Mouse (Mus musculus) lung, embryonic 15.5 days (tissue): Measurements from ENCODE around the gene Micall1. TPM values are rescaled to one million over a fixed set of nuclear protein-coding genes. Genes with fewer than 3 reads are reported as not detected.

Source experiments
- ATAC-seq: fragments of 200-750 bp; cut with Nextera tagmentation; 2 replicates; pipeline ENCODE4 v1.8.0; 2017; ENCODE audit warnings: moderate number of reproducible peaks, borderline replicate concordance; ENCODE audit not compliant: low FRiP score, low TSS enrichment; ENCODE audit errors: extremely low read depth
- H3K27ac ChIP-seq: fragments of 300-500 bp; sonication (generic); 2 replicates; pipeline ENCODE4 v1.5.1; 2015; ENCODE audit warnings: moderate library complexity, mild to moderate bottlenecking, inconsistent platforms
- H3K27me3 ChIP-seq: fragments of 300-500 bp; sonication (generic); 2 replicates; pipeline ENCODE4 v1.6.1; 2015; ENCODE audit warnings: inconsistent platforms
- H3K36me3 ChIP-seq: fragments of 300-500 bp; sonication (generic); 2 replicates; pipeline ENCODE4 v1.6.1; 2015; ENCODE audit warnings: inconsistent platforms
- H3K4me1 ChIP-seq: fragments of 300-500 bp; sonication (generic); 2 replicates; pipeline ENCODE4 v1.6.1; 2015; ENCODE audit warnings: inconsistent platforms
- H3K4me2 ChIP-seq: fragments of 300-500 bp; sonication (generic); 2 replicates; pipeline ENCODE4 v1.6.1; 2015; ENCODE audit warnings: inconsistent platforms, mild to moderate bottlenecking, moderate library complexity
- H3K4me3 ChIP-seq: fragments of 300-500 bp; sonication (generic); 2 replicates; pipeline ENCODE4 v1.5.1; 2015; ENCODE audit warnings: mild to moderate bottlenecking, inconsistent platforms
- H3K9ac ChIP-seq: fragments of 300-500 bp; sonication (generic); 2 replicates; pipeline ENCODE4 v1.6.1; 2015; ENCODE audit warnings: inconsistent platforms
- H3K9me3 ChIP-seq: fragments of 300-500 bp; sonication (generic); 2 replicates; pipeline ENCODE4 v1.6.1; 2016; ENCODE audit warnings: inconsistent platforms
- WGBS: fragments of 180-500 bp; shearing (Covaris S2); methylation state at CpG from one replicate; pipeline ENCODE4 v1.1.7; 2015; 5-methylcytosine and 5-hydroxymethylcytosine counted together
- polyA plus RNA-seq: library from polyadenylated mRNA; unstranded; fragments of >200 nt; fragmentation: Nextera tagmentation; extraction: Ambion mirVana; gene quantifications from 2 replicates; pipeline ENCODE4 v1.2.1, GENCODE M21; 2015

Micall1 gene
- polyA plus RNA-seq, 1 experiment from 2014 or later = 8.8 TPM

DNA sequence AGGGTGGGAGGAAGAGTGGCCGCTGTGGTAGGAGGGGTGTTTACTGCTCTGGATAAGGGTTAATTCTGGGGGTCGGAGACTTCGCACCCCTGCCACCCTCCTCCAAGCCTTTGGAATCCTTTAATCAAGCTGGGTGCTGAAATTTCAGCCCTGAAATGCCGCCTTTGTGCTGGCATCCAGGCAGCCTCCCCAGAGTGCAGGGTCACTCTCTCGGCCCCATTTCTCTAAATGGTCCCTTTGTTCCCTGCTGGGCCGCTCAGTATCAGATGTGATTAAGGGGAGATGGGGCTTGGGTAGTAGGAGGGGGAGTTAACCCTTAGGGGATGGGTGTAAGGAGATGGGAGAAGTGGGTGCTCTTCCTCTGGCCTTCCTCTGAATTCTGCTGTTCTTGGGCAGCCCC, 44.0 kb downstream of the Micall1 start:
- Histone ChIP-seq H3K4me1 (0 out of 2 replicates have a peak, but pooled peaks cover 6% of the 10 kb centered on the region), H3K27me3 (peaks cover 6% of the 10 kb centered on the region; the same call in 1 of the 2 replicates), H3K4me2 (no peak overlapping the region), H3K36me3 (peaks cover 31% of the 10 kb centered on the region), H3K4me3 (no peak overlapping the region), H3K9me3 (no peaks in the 10 kb centered on the region), H3K9ac (no peak overlapping the region), H3K27ac (peak overlapping the region; percentile 15; the same call in 1 of the 2 replicates)
- no peak for ATAC-seq
- 50% methylated on average over 6 of the region's 6 CpGs for WGBS

DNA sequence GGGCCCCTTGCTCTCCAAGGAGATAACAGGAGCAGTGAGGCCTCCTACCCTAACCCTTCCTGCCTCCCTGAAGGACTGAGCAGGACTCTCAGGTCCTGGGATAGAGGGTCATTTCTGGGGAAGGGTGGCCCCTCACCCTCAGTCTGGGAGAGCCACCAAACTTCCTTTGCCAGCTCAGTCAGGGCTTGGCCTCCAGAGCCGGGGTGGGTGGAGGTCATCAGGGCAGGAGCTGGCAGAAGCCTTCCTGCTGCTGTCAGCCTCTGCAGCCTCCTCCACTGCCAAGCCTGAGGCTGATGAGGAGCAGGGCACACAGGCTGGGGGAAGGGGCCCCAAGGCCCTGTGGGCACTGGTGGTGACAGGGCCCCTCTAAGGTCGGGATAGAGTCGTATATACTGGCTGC, 46.9 kb downstream of the Micall1 start:
- WGBS = 30% methylated on average over 3 of the region's 3 CpGs
- Histone ChIP-seq H3K4me2 (no peak overlapping the region), H3K9ac (no peak overlapping the region), H3K9me3 (no peaks in the 10 kb centered on the region), H3K36me3 (peaks cover 17% of the 10 kb centered on the region), H3K4me3 (no peak overlapping the region), H3K4me1 (0 out of 2 replicates have a peak, but pooled peaks cover 6% of the 10 kb centered on the region), H3K27ac (no peak overlapping the region), H3K27me3 (peaks cover 15% of the 10 kb centered on the region)
- ATAC-seq = no peak

DNA sequence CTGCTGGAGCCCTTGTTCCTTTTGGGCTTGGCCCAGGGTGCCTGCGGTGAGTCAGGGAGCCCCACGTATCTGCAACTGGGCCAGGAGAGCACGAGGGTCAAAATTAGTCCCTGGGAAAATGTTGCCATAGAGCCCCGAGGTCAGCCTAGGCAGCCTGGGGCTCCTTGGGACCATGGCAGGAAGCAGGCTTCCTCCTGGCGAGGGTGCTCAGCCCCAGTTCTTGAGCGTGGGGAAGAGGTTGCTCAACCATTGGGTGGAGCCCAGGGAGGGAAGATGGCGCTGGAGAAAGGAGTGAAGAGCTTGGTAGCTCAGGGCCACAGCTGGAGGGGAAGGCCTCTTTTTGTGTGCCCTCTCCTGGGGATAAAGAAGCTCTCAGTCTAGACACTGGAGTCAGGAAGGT, 53.6 kb downstream of the Micall1 start:
- peaks cover 66% of the 10 kb centered on the region for H3K27me3 ChIP-seq
- H3K4me3 ChIP-seq = no peak overlapping the region
- peaks cover 9% of the 10 kb centered on the region; the same call in 1 of the 2 replicates for H3K4me1 ChIP-seq
- no peak overlapping the region for H3K9ac ChIP-seq
- WGBS = 68% methylated on average over 7 of the region's 7 CpGs
- no peak overlapping the region for H3K27ac ChIP-seq
- H3K36me3 ChIP-seq = no peaks in the 10 kb centered on the region
- no peak for ATAC-seq
- H3K9me3 ChIP-seq = no peaks in the 10 kb centered on the region
- H3K4me2 ChIP-seq = no peak overlapping the region

DNA sequence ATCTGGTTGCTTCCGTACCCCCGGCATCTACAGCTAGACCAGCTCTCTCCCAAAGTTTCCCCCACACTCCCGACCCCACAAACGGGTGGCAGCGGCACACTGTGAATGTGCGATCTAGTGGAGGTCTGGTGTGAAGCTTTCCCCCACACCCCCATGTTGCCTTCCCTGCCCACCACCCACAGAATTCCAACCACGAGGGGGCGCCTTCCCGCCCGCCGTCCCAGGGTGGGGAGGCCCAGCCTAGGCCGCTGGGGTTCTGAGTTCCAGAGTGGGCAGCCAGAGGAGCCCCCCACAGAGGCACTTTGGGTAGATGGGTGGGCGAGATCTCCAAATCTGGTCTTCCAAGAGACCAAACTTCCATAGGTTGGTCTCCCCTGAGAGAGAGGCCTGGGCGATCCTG, 54.1 kb downstream of the Micall1 start:
- peaks cover 66% of the 10 kb centered on the region for H3K27me3 ChIP-seq
- 40% methylated on average over 14 of the region's 14 CpGs for WGBS
- no peak for ATAC-seq
- no peaks in the 10 kb centered on the region for H3K36me3 ChIP-seq
- peaks cover 9% of the 10 kb centered on the region; the same call in 1 of the 2 replicates for H3K4me1 ChIP-seq
- H3K9ac ChIP-seq = no peak overlapping the region
- no peak overlapping the region for H3K4me2 ChIP-seq
- H3K4me3 ChIP-seq = no peak overlapping the region
- no peak overlapping the region for H3K27ac ChIP-seq
- H3K9me3 ChIP-seq = no peaks in the 10 kb centered on the region

DNA sequence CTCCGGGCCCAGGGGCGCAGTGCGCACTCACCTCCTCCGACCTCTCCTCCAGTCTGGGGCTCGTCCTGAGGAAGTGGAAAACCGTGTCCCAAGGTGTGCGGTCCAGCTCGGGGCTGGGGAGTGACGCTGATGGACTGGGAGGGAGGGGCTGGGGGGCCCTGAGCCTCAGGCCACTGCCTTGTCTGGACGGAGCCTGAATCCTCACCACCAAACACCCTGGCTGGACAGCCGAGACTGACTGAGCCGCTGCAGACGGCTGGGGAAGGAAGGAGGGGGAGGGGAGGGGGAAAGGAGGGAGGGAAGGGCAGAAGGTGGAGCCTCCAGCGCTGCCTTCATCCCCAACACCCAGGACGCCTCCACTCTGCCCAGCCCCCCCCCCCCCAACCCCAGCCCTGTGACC, 55.6 kb downstream of the Micall1 start:
- H3K9me3 ChIP-seq = no peaks in the 10 kb centered on the region
- H3K27me3 ChIP-seq = peaks cover 60% of the 10 kb centered on the region
- H3K4me1 ChIP-seq = peaks cover 9% of the 10 kb centered on the region; the same call in 1 of the 2 replicates
- H3K27ac ChIP-seq = no peak overlapping the region
- H3K4me2 ChIP-seq = no peak overlapping the region
- no peak overlapping the region for H3K4me3 ChIP-seq
- H3K36me3 ChIP-seq = no peaks in the 10 kb centered on the region
- no peak overlapping the region for H3K9ac ChIP-seq
- 5% methylated on average over 11 of the region's 15 CpGs for WGBS
- ATAC-seq = no peak

DNA sequence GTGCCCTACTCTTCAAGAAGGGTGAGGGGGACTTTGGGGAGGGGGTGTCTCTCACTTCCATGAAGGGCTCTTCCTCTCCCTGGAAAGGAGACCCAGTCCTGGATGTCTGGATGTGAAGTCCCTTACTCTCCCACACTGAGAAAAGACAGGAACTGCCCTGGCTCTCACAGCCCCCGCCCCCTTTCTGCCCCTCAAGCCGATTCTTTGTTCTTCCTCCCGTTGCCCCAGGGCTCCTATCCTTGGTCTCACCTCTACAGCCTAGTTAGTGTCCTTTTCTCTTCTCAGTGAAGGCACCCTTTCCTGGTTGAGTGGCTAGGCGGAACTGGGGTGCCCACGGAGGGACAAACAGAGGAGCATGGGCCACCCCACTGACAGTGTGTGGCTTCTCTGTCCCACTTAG, 56.4 kb downstream of the Micall1 start, which contains the start of gene Sox10:
Sox10 (minus strand) TSS at position 101 of the 400 bp plus-strand sequence.
- Histone ChIP-seq H3K9me3 (no peaks in the 10 kb centered on the region), H3K36me3 (no peaks in the 10 kb centered on the region), H3K4me2 (no peak within 1 kb of the TSS), H3K4me3 (no peak within 1 kb of the TSS), H3K4me1 (peaks cover 9% of the 10 kb centered on the region; the same call in 1 of the 2 replicates), H3K9ac (no peak within 1 kb of the TSS), H3K27me3 (peaks cover 57% of the 10 kb centered on the region), H3K27ac (no peak within 1 kb of the TSS)
- WGBS = 49% methylated on average over 5 of the region's 5 CpGs
- ATAC-seq = no peak

DNA sequence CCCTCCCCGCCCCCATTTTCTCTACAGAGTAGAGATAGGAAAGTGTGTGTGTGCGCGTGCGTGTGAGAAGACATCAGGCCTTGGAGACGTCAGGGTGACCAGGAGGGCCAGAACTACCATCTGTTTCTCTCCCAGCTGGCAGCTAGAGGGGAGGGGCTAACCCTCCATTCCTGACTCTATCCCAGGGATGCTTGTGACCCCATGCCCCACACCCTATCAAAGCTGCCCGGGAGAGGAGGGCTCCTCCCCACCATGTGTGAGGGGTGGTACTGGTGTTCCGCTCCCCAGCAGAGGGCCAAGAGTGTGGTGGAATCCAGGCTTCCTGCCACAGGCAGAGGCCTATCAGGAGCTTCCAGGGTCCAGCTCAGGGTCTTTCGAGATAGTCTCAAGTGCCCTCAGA, 58.0 kb downstream of the Micall1 start:
- no peak overlapping the region for H3K27ac ChIP-seq
- ATAC-seq = no peak
- peaks cover 52% of the 10 kb centered on the region for H3K27me3 ChIP-seq
- peaks cover 9% of the 10 kb centered on the region; the same call in 1 of the 2 replicates for H3K4me1 ChIP-seq
- no peak overlapping the region for H3K4me3 ChIP-seq
- no peak overlapping the region for H3K9ac ChIP-seq
- no peak overlapping the region for H3K4me2 ChIP-seq
- no peaks in the 10 kb centered on the region for H3K36me3 ChIP-seq
- no peaks in the 10 kb centered on the region for H3K9me3 ChIP-seq
- 46% methylated on average over 8 of the region's 8 CpGs for WGBS

DNA sequence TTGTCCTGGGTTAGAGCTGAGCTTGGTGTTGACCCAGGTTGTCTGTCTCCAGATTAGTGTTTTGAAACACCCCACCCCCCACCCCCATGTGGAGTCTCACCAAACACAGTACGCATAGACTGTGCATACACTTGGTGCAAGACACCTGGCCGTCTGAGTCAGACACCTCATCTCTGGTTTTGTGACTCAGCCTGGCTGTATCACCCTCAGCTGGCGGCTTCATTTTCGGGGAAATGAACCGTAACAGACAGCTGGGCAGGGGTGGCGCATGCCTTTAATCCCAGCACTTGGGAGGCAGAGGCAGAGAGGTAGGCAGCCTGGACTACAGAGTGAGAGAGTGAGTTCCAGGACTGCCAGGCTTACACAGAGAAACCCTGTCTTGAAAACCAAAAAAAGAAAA, 68.2 kb downstream of the Micall1 start:
- Histone ChIP-seq H3K4me2 (no peak overlapping the region), H3K9me3 (no peaks in the 10 kb centered on the region), H3K4me1 (no peaks in the 10 kb centered on the region), H3K36me3 (no peaks in the 10 kb centered on the region), H3K27me3 (no peaks in the 10 kb centered on the region), H3K9ac (no peak overlapping the region), H3K27ac (no peak overlapping the region), H3K4me3 (no peak overlapping the region)
- no peak for ATAC-seq
- WGBS = 52% methylated on average over 6 of the region's 6 CpGs

DNA sequence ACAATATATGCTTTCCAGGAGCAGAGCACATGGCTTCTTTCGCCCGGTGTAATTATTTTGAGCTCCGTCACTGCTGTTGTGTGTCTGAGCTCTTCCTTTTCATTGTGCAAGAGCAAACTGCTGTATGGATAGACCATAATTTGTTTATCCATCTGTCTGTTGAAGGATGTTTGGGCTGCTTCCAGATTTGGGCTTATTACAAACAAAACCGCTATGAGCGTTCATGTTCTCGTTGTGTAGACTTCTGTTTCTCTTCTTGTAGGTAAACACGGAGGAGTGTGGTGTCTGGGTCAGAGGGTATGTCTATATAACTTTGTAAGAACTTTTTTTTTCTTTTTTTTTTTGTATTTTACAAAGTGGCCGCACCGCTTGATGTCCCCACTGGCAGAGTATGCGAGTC, 76.5 kb downstream of the Micall1 start:
- WGBS = 26% methylated on average over 10 of the region's 10 CpGs
- H3K4me2 ChIP-seq = no peak overlapping the region
- H3K4me1 ChIP-seq = peaks cover 8% of the 10 kb centered on the region; the same call in 1 of the 2 replicates
- no peaks in the 10 kb centered on the region for H3K36me3 ChIP-seq
- H3K27ac ChIP-seq = no peak overlapping the region
- no peaks in the 10 kb centered on the region for H3K27me3 ChIP-seq
- no peak overlapping the region for H3K9ac ChIP-seq
- peak; percentile 69; the same call in 1 of the 2 replicates for ATAC-seq
- H3K4me3 ChIP-seq = no peak overlapping the region
- H3K9me3 ChIP-seq = no peaks in the 10 kb centered on the region

Other genes starting within 250 kb of the Micall1 start
- gene Gga1, start 231.7 kb upstream of the Micall1 start, polyA plus RNA-seq = 54.0 and 56.2 TPM in 2 replicates
- gene Gm49510, start 209.2 kb upstream of the Micall1 start, polyA plus RNA-seq = 0.18 and 0.60 TPM in 2 replicates
- gene Sh3bp1, start 209.1 kb upstream of the Micall1 start, polyA plus RNA-seq = 31.9 and 35.5 TPM in 2 replicates
- 13.3 and 13.8 TPM in 2 replicates for gene Pdxp, start 195.0 kb upstream of the Micall1 start, polyA plus RNA-seq
- 804 and 851 TPM in 2 replicates for gene Lgals1, start 182.2 kb upstream of the Micall1 start, polyA plus RNA-seq
- gene Nol12, start 174.0 kb upstream of the Micall1 start, polyA plus RNA-seq = 46.9 and 47.8 TPM in 2 replicates
- 39.2 and 44.9 TPM in 2 replicates for gene Triobp, start 161.2 kb upstream of the Micall1 start, polyA plus RNA-seq
- gene H1f0, start 80.4 kb upstream of the Micall1 start, polyA plus RNA-seq = 560 and 562 TPM in 2 replicates
- not detected in 2 replicates for gene Galr3, start 67.0 kb upstream of the Micall1 start, polyA plus RNA-seq
- 57.0 and 61.0 TPM in 2 replicates for gene Ankrd54, start 46.0 kb upstream of the Micall1 start, polyA plus RNA-seq
- 223 and 225 TPM in 2 replicates for gene Eif3l, start 33.7 kb upstream of the Micall1 start, polyA plus RNA-seq
- 240 and 281 TPM in 2 replicates for gene Polr2f, start 32.1 kb downstream of the Micall1 start, polyA plus RNA-seq
- 9.9 and 10.8 TPM in 2 replicates for gene 1700088E04Rik, start 32.4 kb downstream of the Micall1 start, polyA plus RNA-seq
- 0.65 and 0.92 TPM in 2 replicates for gene Sox10, start 56.3 kb downstream of the Micall1 start, polyA plus RNA-seq
- 35.1 and 42.8 TPM in 2 replicates for gene Pick1, start 120.3 kb downstream of the Micall1 start, polyA plus RNA-seq
- gene Gm49486, start 120.5 kb downstream of the Micall1 start, polyA plus RNA-seq = 0.31 and 0.46 TPM in 2 replicates
- gene Slc16a8, start 145.9 kb downstream of the Micall1 start, polyA plus RNA-seq = 0.21 and 0.24 TPM in 2 replicates
- gene Baiap2l2, start 176.6 kb downstream of the Micall1 start, polyA plus RNA-seq = 3.1 and 4.4 TPM in 2 replicates
- 19.1 and 20.2 TPM in 2 replicates for gene Pla2g6, start 219.5 kb downstream of the Micall1 start, polyA plus RNA-seq
- gene Maff, start 237.7 kb downstream of the Micall1 start, polyA plus RNA-seq = 4.8 and 5.3 TPM in 2 replicates